Mouse (Mus musculus) erythroblast, embryonic 14.5 days (primary cell): ENCODE results near the gene Upp2.

Experiments
- GATA1 ChIP-seq: IDR thresholded peaks from 2 replicates; pipeline ENCODE4 v1.6.1; 2012; ENCODE audit warnings: low read length, inconsistent platforms, mixed read lengths
- TAL1 ChIP-seq: IDR thresholded peaks from 3 replicates; pipeline ENCODE4 v1.6.1; 2012; ENCODE audit warnings: low read length, inconsistent platforms, mixed read lengths

DNA sequence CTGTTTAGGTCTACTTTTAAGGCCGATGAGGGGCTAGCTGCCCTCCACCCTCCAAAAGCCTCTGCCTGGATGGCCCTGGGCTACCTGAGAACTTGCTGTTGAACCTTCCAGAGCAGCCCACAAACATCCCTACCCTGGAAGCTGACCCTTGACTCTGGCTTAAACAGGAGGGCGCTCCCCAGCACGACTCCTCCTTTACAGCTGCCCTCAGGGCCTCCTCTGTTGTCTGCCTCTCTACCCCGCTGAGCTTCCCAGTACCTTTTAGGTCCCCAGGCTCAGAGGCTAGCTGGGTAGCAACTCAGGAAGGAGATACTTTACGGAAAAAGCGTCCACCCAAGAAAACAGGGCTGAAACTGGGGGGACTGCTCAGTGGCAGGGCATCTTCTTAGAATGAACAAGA, 15.2 kb upstream of the Upp2 start:
- TF ChIP-seq GATA1 = no peak
- TF ChIP-seq TAL1 = no peak
